Mouse (Mus musculus): ENCODE data around the gene Mcm6. TPM values are rescaled to one million over a fixed set of nuclear protein-coding genes. Genes with fewer than 3 reads are reported as not detected.

Gene Mcm6
- polyA plus RNA-seq, 1 experiment from 2014 or later = 192 TPM

DNA sequence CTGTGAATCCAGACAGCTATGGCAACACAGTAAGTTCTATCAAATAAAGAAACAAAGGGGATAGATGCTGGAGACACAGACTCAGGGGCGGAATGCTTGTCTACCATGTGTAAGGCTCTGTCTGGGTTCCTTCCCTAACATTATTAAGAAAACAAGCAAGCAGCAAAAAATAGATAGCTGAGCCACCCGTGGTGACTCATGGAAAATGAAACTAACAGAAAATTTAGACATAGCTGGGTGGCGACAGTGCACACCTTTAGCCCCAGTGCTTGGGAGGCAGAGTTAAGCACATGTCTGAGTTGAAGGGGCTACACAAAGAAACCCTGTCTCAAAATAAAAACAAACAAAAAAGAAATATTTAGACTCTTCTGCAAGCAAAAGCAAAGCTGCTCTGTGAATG, 2.0 kb downstream of the Mcm6 start:
- H3K27me3 ChIP-seq (ENCODE audit: control insufficient read depth, insufficient read depth, low read length) = no peaks in the 10 kb centered on the region
- peak overlapping the region; percentile 41 for H3K27ac ChIP-seq (ENCODE audit: low read depth, low read length)
- peak overlapping the region; percentile 86 for H3K4me3 ChIP-seq (ENCODE audit: low read depth, low read length)
- peak overlapping the region; percentile 74 for H3K4me2 ChIP-seq
- 0 out of 2 replicates have a peak, but pooled peaks cover 7% of the 10 kb centered on the region for H3K4me1 ChIP-seq (ENCODE audit: control insufficient read depth, insufficient read depth, low read length)
- ATAC-seq (replicated peaks; ENCODE audit: insufficient number of reproducible peaks, low FRiP score, low TSS enrichment) = no peak
- 52% methylated on average over 3 of the region's 3 CpGs for WGBS (ENCODE audit: insufficient replicate concordance)
- peak overlapping the region; percentile 90; the same call in 1 of the 2 replicates for H3K9ac ChIP-seq (ENCODE audit: low read depth, low read length)
- no peaks in the 10 kb centered on the region for H3K9me3 ChIP-seq (replicated peaks; ENCODE audit: control insufficient read depth, low read length)
- peaks cover 22% of the 10 kb centered on the region for H3K36me3 ChIP-seq (ENCODE audit: control insufficient read depth, insufficient read depth, low read length)

DNA sequence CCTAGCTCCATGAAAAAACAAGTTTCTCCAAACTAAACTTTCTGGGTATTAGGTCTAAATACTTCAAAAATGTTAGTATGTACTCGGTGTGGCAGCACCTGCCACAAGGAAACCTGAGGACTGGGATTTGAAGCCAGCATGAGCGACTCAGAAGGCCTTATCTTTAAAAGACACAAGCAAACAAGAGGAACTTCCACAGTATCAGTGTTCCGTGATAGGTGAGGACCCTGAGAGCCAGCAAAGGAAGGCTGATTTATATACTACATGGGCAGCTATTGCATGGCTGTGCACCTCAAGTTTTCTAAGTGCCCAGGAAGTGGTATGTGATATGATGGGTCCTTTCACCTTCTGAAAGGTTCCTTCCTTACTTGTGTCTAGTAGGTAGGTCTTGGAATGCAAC, 6.4 kb downstream of the Mcm6 start:
- Histone ChIP-seq H3K36me3 (ENCODE audit: control insufficient read depth, insufficient read depth, low read length) (peaks cover 31% of the 10 kb centered on the region), H3K4me2 (no peak overlapping the region), H3K9me3 (replicated peaks; ENCODE audit: control insufficient read depth, low read length) (no peaks in the 10 kb centered on the region), H3K4me3 (ENCODE audit: low read depth, low read length) (no peak overlapping the region), H3K27ac (ENCODE audit: low read depth, low read length) (no peak overlapping the region), H3K27me3 (ENCODE audit: control insufficient read depth, insufficient read depth, low read length) (no peaks in the 10 kb centered on the region), H3K4me1 (ENCODE audit: control insufficient read depth, insufficient read depth, low read length) (0 out of 2 replicates have a peak, but pooled peaks cover 7% of the 10 kb centered on the region), H3K9ac (ENCODE audit: low read depth, low read length) (no peak overlapping the region)
- ATAC-seq (replicated peaks; ENCODE audit: insufficient number of reproducible peaks, low FRiP score, low TSS enrichment) = no peak
- 69% methylated on average over 3 of the region's 3 CpGs for WGBS (ENCODE audit: insufficient replicate concordance)

DNA sequence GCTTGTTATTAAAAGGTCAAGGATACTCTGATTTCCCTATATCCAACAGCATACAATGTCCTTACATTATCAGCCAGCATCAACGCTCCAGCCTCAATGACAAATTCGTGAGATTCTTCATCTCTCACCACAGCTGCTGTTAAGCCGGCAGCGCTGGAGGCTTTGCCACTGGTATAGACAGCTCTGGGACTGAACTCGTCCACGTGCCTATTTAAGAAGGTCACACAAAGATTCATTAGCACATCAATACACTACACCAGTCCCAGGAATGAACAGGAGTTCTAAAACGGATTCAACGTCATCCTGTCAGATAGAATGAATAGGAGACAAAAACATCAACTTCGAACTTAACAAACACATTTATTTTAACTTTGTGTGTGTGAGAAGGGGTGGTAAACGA, 15.2 kb downstream of the Mcm6 start:
- Histone ChIP-seq H3K27ac (ENCODE audit: low read depth, low read length) (no peak overlapping the region), H3K4me2 (no peak overlapping the region), H3K9ac (ENCODE audit: low read depth, low read length) (no peak overlapping the region), H3K9me3 (replicated peaks; ENCODE audit: control insufficient read depth, low read length) (no peaks in the 10 kb centered on the region), H3K4me1 (ENCODE audit: control insufficient read depth, insufficient read depth, low read length) (no peaks in the 10 kb centered on the region), H3K27me3 (ENCODE audit: control insufficient read depth, insufficient read depth, low read length) (no peaks in the 10 kb centered on the region), H3K36me3 (ENCODE audit: control insufficient read depth, insufficient read depth, low read length) (peaks cover 34% of the 10 kb centered on the region), H3K4me3 (ENCODE audit: low read depth, low read length) (no peak overlapping the region)
- ATAC-seq (replicated peaks; ENCODE audit: insufficient number of reproducible peaks, low FRiP score, low TSS enrichment) = no peak
- 87% methylated on average over 10 of the region's 10 CpGs for WGBS (ENCODE audit: insufficient replicate concordance)

DNA sequence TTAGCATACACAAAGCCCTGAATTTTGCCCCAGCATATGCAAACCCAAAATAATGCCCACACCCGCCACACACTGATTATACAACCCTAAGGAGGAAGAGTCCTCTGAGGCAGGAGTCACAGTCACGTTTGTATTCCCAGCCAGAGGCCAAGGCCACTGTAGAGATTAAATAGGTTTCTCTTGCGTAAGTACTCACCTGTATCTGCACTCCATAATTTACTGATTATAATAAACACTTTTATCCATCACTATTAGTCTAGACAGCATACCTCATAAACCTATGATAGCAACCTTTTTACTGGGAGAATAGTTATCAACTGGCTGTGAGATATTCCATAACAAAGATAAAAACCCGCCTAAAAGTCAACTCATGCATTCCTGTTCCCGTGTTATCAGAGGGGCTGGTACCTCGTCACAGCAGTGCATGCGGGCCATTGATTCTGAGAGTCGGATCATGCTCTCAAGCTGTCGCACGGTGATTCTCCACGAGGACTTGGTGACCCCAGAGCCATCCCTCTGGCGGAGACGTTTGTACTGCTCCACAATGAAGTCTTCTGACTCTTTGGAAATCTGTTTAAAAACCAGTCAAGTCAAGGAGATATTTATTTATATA, 21.6 kb downstream of the Mcm6 start:
- Histone ChIP-seq H3K27me3 (ENCODE audit: control insufficient read depth, insufficient read depth, low read length) (no peaks in the 10 kb centered on the region), H3K4me3 (ENCODE audit: low read depth, low read length) (no peak overlapping the region), H3K9me3 (replicated peaks; ENCODE audit: control insufficient read depth, low read length) (no peaks in the 10 kb centered on the region), H3K4me2 (no peak overlapping the region), H3K4me1 (ENCODE audit: control insufficient read depth, insufficient read depth, low read length) (no peaks in the 10 kb centered on the region), H3K9ac (ENCODE audit: low read depth, low read length) (no peak overlapping the region), H3K27ac (ENCODE audit: low read depth, low read length) (no peak overlapping the region), H3K36me3 (ENCODE audit: control insufficient read depth, insufficient read depth, low read length) (peaks cover 40% of the 10 kb centered on the region)
- 74% methylated on average over 13 of the region's 13 CpGs for WGBS (ENCODE audit: insufficient replicate concordance)
- ATAC-seq (replicated peaks; ENCODE audit: insufficient number of reproducible peaks, low FRiP score, low TSS enrichment) = no peak

DNA sequence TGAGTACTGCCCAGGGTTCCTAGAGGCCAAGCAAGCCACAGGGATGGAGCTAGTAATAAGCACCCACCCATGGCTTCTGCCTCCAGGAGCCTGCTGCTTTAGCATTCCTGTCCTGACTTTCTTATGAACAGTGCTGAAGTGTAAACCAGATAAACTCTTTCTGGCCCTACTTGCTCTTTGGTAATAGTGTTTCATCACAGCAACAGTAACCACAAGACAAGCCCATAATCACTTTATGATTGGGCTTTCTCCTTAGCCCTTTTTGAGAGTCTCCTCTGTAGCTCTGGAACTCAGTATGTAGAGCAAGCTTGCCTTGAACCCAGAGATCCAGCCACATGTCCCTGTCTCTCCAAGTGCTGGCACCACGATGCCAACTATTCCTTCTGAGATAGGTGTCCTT, 29.2 kb downstream of the Mcm6 start:
- Histone ChIP-seq H3K4me2 (no peak overlapping the region), H3K4me1 (ENCODE audit: control insufficient read depth, insufficient read depth, low read length) (no peaks in the 10 kb centered on the region), H3K9ac (ENCODE audit: low read depth, low read length) (no peak overlapping the region), H3K9me3 (replicated peaks; ENCODE audit: control insufficient read depth, low read length) (no peaks in the 10 kb centered on the region), H3K4me3 (ENCODE audit: low read depth, low read length) (no peak overlapping the region), H3K36me3 (ENCODE audit: control insufficient read depth, insufficient read depth, low read length) (peaks cover 34% of the 10 kb centered on the region), H3K27me3 (ENCODE audit: control insufficient read depth, insufficient read depth, low read length) (no peaks in the 10 kb centered on the region), H3K27ac (ENCODE audit: low read depth, low read length) (no peak overlapping the region)
- no peak for ATAC-seq (replicated peaks; ENCODE audit: insufficient number of reproducible peaks, low FRiP score, low TSS enrichment)
- WGBS (ENCODE audit: insufficient replicate concordance) = 90% methylated on average over 1 of the region's 1 CpGs

DNA sequence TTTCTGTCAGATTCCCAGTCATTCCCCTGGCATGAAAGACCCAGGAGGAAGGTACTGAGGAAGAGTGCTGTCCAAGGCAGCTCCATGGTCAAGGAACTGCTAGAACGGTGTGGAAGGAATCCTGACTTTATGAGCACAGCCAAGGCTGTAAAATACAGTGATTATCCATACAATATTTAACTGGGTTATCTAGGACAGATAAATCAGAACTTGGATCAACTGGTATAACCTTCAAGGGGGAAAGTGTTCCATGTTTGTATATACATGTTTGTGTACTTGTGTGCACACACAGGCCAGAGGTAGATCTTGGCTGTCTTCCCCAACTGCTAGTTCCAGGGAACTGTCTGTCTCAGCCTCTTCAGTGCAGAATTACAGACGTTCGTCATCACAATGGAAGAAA, 31.2 kb downstream of the Mcm6 start, which contains the start of gene Lct:
Gene Lct (minus strand): TSS at position 101 of the 400 bp plus-strand sequence.
- no peaks in the 10 kb centered on the region for H3K9me3 ChIP-seq (replicated peaks; ENCODE audit: control insufficient read depth, low read length)
- H3K4me2 ChIP-seq = no peak within 1 kb of the TSS
- peaks cover 20% of the 10 kb centered on the region for H3K36me3 ChIP-seq (ENCODE audit: control insufficient read depth, insufficient read depth, low read length)
- no peak within 1 kb of the TSS for H3K9ac ChIP-seq (ENCODE audit: low read depth, low read length)
- H3K4me1 ChIP-seq (ENCODE audit: control insufficient read depth, insufficient read depth, low read length) = peaks cover 4% of the 10 kb centered on the region; the same call in 1 of the 2 replicates
- H3K4me3 ChIP-seq (ENCODE audit: low read depth, low read length) = no peak within 1 kb of the TSS
- no peaks in the 10 kb centered on the region for H3K27me3 ChIP-seq (ENCODE audit: control insufficient read depth, insufficient read depth, low read length)
- ATAC-seq (replicated peaks; ENCODE audit: insufficient number of reproducible peaks, low FRiP score, low TSS enrichment) = no peak
- H3K27ac ChIP-seq (ENCODE audit: low read depth, low read length) = no peak within 1 kb of the TSS
- WGBS (ENCODE audit: insufficient replicate concordance) = 83% methylated on average over 3 of the region's 3 CpGs

DNA sequence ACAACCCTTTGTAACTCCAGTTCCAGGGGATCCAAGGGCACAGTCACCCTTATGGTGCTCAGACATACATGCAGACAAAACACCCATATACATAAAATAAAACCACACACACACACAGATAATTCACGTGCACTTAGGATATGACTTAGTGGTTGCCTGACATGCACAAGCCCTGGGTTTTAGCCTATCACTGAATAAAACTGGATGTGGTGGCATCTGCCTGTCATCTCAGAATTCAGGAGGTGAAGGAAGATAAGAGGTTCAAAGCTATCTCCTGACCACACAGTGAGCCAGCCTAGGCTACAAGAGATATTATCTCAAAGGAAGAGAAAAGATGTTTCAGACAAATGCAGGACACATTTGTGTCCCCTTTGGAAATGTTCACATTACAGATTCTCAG, 32.3 kb downstream of the Mcm6 start:
- H3K9ac ChIP-seq (ENCODE audit: low read depth, low read length) = no peak overlapping the region
- no peak overlapping the region for H3K4me2 ChIP-seq
- H3K36me3 ChIP-seq (ENCODE audit: control insufficient read depth, insufficient read depth, low read length) = peaks cover 11% of the 10 kb centered on the region
- H3K4me3 ChIP-seq (ENCODE audit: low read depth, low read length) = no peak overlapping the region
- 66% methylated on average over 1 of the region's 1 CpGs for WGBS (ENCODE audit: insufficient replicate concordance)
- H3K27ac ChIP-seq (ENCODE audit: low read depth, low read length) = no peak overlapping the region
- no peak for ATAC-seq (replicated peaks; ENCODE audit: insufficient number of reproducible peaks, low FRiP score, low TSS enrichment)
- no peaks in the 10 kb centered on the region for H3K9me3 ChIP-seq (replicated peaks; ENCODE audit: control insufficient read depth, low read length)
- H3K4me1 ChIP-seq (ENCODE audit: control insufficient read depth, insufficient read depth, low read length) = peaks cover 6% of the 10 kb centered on the region; the same call in 1 of the 2 replicates
- H3K27me3 ChIP-seq (ENCODE audit: control insufficient read depth, insufficient read depth, low read length) = no peaks in the 10 kb centered on the region

DNA sequence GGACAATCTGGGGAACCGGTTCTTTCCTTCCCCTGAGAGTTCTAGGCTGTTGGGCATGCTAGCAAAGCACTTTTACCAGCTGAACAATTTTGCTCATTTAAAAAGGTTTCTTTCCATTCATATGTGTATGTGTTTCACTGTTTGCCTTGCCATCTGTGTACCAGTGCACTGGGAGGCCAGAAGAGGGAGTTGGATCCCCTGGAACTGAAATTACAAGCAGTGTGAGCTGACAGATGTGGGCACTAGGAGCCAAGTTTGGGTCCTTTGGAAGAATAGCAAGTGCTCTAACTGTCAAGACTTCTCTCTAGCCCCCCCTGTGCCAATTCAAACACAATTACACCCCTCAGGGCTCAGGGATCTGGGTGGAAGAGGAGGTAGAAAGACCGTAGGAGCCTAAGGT, 34.7 kb downstream of the Mcm6 start:
- no peak overlapping the region for H3K9ac ChIP-seq (ENCODE audit: low read depth, low read length)
- H3K9me3 ChIP-seq (replicated peaks; ENCODE audit: control insufficient read depth, low read length) = no peaks in the 10 kb centered on the region
- WGBS (ENCODE audit: insufficient replicate concordance) = 85% methylated on average over 2 of the region's 2 CpGs
- no peak for ATAC-seq (replicated peaks; ENCODE audit: insufficient number of reproducible peaks, low FRiP score, low TSS enrichment)
- no peak overlapping the region for H3K27ac ChIP-seq (ENCODE audit: low read depth, low read length)
- H3K4me3 ChIP-seq (ENCODE audit: low read depth, low read length) = no peak overlapping the region
- no peak overlapping the region for H3K4me2 ChIP-seq
- H3K4me1 ChIP-seq (ENCODE audit: control insufficient read depth, insufficient read depth, low read length) = peaks cover 6% of the 10 kb centered on the region; the same call in 1 of the 2 replicates
- H3K36me3 ChIP-seq (ENCODE audit: control insufficient read depth, insufficient read depth, low read length) = peaks cover 9% of the 10 kb centered on the region
- no peaks in the 10 kb centered on the region for H3K27me3 ChIP-seq (ENCODE audit: control insufficient read depth, insufficient read depth, low read length)

DNA sequence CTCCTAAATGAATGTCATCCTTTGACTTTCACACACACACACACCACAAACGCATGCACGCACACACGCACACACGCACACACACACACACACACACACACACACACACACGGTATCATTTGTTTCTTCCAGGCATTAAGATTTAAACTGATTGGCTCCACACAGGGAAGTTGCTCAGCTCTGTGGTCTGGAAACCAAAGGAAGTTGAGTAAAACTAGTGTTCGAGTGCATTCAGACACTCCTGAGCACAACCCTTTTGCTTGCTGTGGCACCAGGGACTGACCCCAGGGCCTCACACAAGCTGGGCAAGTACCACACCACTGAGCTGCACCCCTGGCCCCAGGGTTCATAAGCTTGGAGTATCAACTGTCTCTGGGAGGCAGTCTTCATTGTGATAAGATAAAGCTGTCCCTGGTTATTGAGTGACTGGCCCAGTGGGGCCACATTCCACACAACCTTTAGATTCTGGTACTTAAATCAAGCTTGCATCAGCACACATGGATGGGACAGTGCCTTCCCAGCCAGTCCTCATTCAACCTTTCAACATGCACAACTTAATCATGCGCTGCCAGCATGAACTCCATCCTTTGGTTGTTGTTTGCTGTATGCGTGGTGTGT, 36.3 kb downstream of the Mcm6 start:
- ATAC-seq (replicated peaks; ENCODE audit: insufficient number of reproducible peaks, low FRiP score, low TSS enrichment) = no peak
- H3K27me3 ChIP-seq (ENCODE audit: control insufficient read depth, insufficient read depth, low read length) = no peaks in the 10 kb centered on the region
- WGBS (ENCODE audit: insufficient replicate concordance) = 78% methylated on average over 8 of the region's 8 CpGs

More for the DNA sequence above, 36.3 kb downstream of the Mcm6 start:
- H3K4me2 ChIP-seq = no peak overlapping the region
- no peak overlapping the region for H3K4me3 ChIP-seq (ENCODE audit: low read depth, low read length)
- H3K36me3 ChIP-seq (ENCODE audit: control insufficient read depth, insufficient read depth, low read length) = peaks cover 7% of the 10 kb centered on the region
- H3K9me3 ChIP-seq (replicated peaks; ENCODE audit: control insufficient read depth, low read length) = no peaks in the 10 kb centered on the region
- peaks cover 6% of the 10 kb centered on the region; the same call in 1 of the 2 replicates for H3K4me1 ChIP-seq (ENCODE audit: control insufficient read depth, insufficient read depth, low read length)
- no peak overlapping the region for H3K27ac ChIP-seq (ENCODE audit: low read depth, low read length)
- H3K9ac ChIP-seq (ENCODE audit: low read depth, low read length) = no peak overlapping the region

All from heart, embryonic 11.5 days (tissue).